Mouse (Mus musculus): Measurements from ENCODE around the gene Slc39a5. TPM values are rescaled to one million over a fixed set of nuclear protein-coding genes. Genes with fewer than 3 reads are reported as not detected.

The Slc39a5 gene
- total RNA-seq, 1 experiment from 2014 or later, result not detected

Other genes starting within 250 kb of the Slc39a5 start
- 4.7 and 8.7 TPM in 2 replicates for gene Rbms2, start 220.9 kb downstream of the Slc39a5 start, total RNA-seq (2017)
- 4.3 and 5.8 TPM in 2 replicates for gene Gls2, start 206.8 kb downstream of the Slc39a5 start, total RNA-seq (2017)
- gene Spryd4, start 189.4 kb downstream of the Slc39a5 start, total RNA-seq (2017), result 18.1 and 24.8 TPM in 2 replicates
- gene Mip, start 175.4 kb downstream of the Slc39a5 start, total RNA-seq (2017), result 1.2 TPM in 1 of 2 replicates, not detected in the other
- gene Timeless, start 169.2 kb downstream of the Slc39a5 start, total RNA-seq (2017), result 98.6 and 102 TPM in 2 replicates
- gene Apon, start 147.1 kb downstream of the Slc39a5 start, total RNA-seq (2017), result 0.46 TPM in 1 of 2 replicates, not detected in the other
- gene Apof, start 132.6 kb downstream of the Slc39a5 start, total RNA-seq (2017), result not detected in 2 replicates
- gene Stat2, start 130.7 kb downstream of the Slc39a5 start, total RNA-seq (2017), result 9.0 and 11.0 TPM in 2 replicates
- 0.05 TPM in 1 of 2 replicates, not detected in the other for gene Il23a, start 102.5 kb downstream of the Slc39a5 start, total RNA-seq (2017)
- 12.8 and 13.7 TPM in 2 replicates for gene Pan2, start 97.9 kb downstream of the Slc39a5 start, total RNA-seq (2017)
- gene Cnpy2, start 78.8 kb downstream of the Slc39a5 start, total RNA-seq (2017), result 94.4 and 114 TPM in 2 replicates
- gene Cs, start 63.5 kb downstream of the Slc39a5 start, total RNA-seq (2017), result 100 and 116 TPM in 2 replicates
- gene Coq10a, start 32.2 kb downstream of the Slc39a5 start, total RNA-seq (2017), result 6.4 and 11.8 TPM in 2 replicates
- gene Ankrd52, start 24.1 kb downstream of the Slc39a5 start, total RNA-seq (2017), result 9.8 and 17.4 TPM in 2 replicates
- 45.7 and 64.8 TPM in 2 replicates for gene Nabp2, start 10.3 kb upstream of the Slc39a5 start, total RNA-seq (2017)
- gene Rnf41, start 10.4 kb upstream of the Slc39a5 start, total RNA-seq (2017), result 13.0 and 13.5 TPM in 2 replicates
- gene Smarcc2, start 58.0 kb upstream of the Slc39a5 start, total RNA-seq (2017), result 71.9 and 92.2 TPM in 2 replicates
- gene Myl6, start 92.9 kb upstream of the Slc39a5 start, total RNA-seq (2017), result 1,004 and 1,124 TPM in 2 replicates
- 0.55 TPM in 1 of 2 replicates, not detected in the other for gene Myl6b, start 97.5 kb upstream of the Slc39a5 start, total RNA-seq (2017)
- 70.9 and 76.6 TPM in 2 replicates for gene Esyt1, start 124.6 kb upstream of the Slc39a5 start, total RNA-seq (2017)
- 8.6 and 10.6 TPM in 2 replicates for gene Zc3h10, start 146.5 kb upstream of the Slc39a5 start, total RNA-seq (2017)
- 3,010 and 3,037 TPM in 2 replicates for gene Rpl41, start 148.1 kb upstream of the Slc39a5 start, total RNA-seq (2017)
- 385 and 532 TPM in 2 replicates for gene Pa2g4, start 164.8 kb upstream of the Slc39a5 start, total RNA-seq (2017)
- 1.0 and 1.8 TPM in 2 replicates for gene Erbb3, start 188.4 kb upstream of the Slc39a5 start, total RNA-seq (2017)
- gene Rps26, start 225.5 kb upstream of the Slc39a5 start, total RNA-seq (2017), result 1,052 and 1,471 TPM in 2 replicates
- not detected in 2 replicates for gene Ikzf4, start 244.8 kb upstream of the Slc39a5 start, total RNA-seq (2017)

All from common myeloid progenitor, adult 5-6 weeks (primary cell).